Mouse (Mus musculus) B cell, adult 2 months (primary cell): Measurements from ENCODE around the gene Olfr1000.
"Not testable (repeated sequence)": the region's sequence is repeated elsewhere in the genome, so short reads cannot be mapped to it uniquely, and the experiment has no call there.

Source experiments
- DNase-seq, 2 experiments: peaks; one replicate each; pipeline ENCODE4 v3.0.0; 2022

Gene Olfr1000

DNA sequence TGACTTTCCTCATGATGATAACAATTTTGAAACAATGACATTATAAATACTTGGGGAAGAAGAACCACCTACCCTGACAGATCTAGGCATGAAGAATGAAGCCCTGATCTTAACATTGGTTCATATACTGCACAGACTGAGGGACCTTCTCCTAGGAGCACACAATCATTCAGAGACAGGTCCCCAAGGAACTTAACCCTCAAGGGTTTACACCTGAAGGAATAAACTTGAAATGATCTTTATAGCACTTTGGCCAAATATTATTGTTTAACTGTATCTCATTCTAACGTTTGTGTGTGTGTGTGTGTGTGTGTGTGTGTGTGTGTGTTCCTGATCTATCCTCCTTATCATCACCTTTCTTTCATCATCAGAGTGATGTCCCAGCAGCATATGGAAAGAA is at the start of gene Olfr1000:
Olfr1000 (minus strand) TSS at position 101 of the 400 bp plus-strand sequence.
- DNase-seq = no peak

DNA sequence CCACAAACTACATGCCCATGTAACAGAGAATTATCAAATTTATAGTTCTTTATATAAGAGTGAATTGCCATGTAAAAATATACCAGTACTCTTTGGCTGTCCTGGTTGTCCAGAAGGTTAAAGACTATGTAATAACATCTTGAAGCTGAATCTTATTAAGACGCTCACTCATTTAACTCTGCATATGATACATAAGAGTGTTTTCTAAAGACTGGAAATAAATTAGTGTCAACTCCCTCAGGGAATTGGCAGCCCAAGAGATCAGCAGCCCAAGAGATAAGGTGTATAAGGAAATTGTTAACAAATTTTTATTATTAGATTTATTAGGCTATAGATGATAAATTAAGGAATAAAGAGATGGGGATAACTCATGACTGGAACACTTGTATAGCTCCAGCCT is 38.9 kb upstream of the Olfr1000 start, which contains the start of gene Olfr1002:
Olfr1002 (minus strand) TSS at position 101 of the 400 bp plus-strand sequence.
- no peak for DNase-seq

DNA sequence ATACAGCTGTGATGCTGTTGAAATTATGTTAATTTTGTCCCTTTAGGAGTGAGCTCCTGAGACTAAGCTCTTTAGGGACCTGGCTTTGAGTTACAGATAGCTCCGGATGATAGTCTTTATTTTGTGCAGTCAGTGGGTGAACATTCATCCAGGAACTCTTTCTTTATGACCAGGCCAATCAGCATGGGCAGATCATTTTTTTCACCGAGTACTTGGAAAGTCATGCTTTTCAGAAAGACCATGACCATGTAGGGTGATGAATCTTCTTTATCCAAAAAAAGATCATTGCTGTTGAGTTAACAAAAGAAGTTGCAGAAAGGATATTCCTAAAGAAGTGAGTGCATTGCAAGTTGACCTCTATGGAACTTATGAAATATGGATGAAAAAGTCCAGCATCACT is 23.1 kb downstream of the Olfr1000 start, which contains the start of gene Olfr998:
Olfr998 (plus strand) TSS at position 301 of the 400 bp plus-strand sequence.
- DNase-seq = not testable (repeated sequence)

DNA sequence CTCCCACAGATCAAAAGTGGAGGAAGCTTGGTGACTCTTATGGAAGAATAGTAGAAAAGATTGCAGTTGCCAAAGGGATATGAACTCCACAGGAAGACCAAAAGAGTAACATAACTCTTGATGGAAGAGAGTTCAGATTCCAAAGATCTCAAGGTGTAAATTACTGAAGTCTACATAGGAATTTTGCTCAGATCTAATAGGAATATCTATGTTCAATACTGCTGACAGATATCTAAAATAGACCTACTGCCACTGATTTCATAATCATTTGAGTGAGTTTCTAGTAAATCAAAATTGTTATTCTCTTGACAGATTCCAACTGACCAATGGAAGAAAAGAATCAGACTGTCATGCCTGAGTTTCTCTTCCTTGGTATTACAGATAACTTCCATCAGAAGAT is 32.8 kb downstream of the Olfr1000 start, which contains the start of gene Olfr996:
Olfr996 (plus strand) TSS at position 301 of the 400 bp plus-strand sequence.
- no peak for DNase-seq

DNA sequence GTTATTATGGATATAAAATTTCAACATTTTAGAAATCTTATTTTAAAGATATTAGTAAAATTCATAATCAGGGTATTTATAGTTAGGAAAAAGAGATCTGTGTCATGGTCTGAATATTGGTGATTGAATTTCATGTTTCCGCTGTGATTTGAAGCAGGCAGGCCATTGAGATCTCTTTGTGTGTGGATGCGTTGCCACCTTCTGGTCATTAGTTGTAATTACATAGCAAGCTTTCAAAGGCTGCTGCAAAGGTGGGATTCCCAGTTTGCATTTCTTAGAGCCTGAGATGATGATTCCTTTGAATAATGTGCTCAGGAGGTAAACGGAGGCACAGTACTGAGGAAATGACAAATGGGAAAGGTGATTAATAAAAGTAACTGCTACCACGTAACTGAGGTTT is 50.5 kb downstream of the Olfr1000 start:
- no peak for DNase-seq

DNA sequence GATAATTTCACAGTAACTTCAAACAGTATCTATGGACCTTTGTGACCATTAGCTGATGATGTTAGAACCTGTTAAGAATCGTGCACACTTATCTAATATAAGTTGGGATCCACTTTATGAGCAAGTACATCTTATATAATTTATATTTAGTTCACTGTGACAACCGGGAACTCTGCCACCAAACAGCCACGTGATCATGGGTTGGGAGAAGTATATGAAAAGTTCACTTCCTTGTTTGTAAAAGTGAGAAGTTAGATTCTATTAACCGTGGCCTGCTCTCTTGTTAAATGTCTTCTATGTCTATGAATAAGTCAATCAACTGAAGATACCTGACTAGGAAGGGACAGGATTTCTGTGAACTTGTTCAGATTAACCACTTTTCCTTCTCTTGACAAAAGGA is 51.5 kb downstream of the Olfr1000 start:
- DNase-seq = no peak
